Mouse (Mus musculus): ENCODE results near the gene Prpf4b.

The Prpf4b gene

DNA sequence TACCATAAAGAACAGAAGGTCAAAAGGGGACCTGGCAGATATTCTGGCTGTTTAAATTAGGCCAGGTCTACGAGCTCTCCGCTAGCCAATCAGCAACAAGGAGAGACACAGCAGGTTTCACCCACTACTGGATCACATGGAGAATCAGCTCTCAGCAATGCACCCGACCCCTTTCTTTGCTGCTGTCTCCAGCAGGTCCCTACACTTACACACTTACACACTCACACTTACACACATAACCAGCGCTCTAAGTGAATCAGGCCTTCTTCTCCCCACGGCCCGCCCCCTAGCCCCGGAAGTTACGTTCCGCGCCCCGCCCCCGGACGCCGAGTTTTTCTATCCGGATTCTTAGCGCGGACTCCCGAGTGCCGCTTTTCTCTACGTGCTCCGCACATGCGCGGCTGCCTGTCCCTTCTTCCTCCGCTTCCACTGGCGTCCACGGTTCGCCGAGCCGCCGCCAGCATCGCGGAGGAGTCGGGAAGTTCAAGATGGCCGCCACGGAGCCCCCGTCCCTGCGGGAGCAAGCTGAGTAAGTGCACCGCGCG, at the start of gene Prpf4b:
Gene Prpf4b, plus strand, starts transcription at position 137 of the 545 bp plus-strand sequence.
- in situ Hi-C loops (cut with MboI, MseI) = loop anchor here (10.0 kb wide), 1 partner anchor 120 kb away; no protein-coding TSS in a partner anchor

DNA sequence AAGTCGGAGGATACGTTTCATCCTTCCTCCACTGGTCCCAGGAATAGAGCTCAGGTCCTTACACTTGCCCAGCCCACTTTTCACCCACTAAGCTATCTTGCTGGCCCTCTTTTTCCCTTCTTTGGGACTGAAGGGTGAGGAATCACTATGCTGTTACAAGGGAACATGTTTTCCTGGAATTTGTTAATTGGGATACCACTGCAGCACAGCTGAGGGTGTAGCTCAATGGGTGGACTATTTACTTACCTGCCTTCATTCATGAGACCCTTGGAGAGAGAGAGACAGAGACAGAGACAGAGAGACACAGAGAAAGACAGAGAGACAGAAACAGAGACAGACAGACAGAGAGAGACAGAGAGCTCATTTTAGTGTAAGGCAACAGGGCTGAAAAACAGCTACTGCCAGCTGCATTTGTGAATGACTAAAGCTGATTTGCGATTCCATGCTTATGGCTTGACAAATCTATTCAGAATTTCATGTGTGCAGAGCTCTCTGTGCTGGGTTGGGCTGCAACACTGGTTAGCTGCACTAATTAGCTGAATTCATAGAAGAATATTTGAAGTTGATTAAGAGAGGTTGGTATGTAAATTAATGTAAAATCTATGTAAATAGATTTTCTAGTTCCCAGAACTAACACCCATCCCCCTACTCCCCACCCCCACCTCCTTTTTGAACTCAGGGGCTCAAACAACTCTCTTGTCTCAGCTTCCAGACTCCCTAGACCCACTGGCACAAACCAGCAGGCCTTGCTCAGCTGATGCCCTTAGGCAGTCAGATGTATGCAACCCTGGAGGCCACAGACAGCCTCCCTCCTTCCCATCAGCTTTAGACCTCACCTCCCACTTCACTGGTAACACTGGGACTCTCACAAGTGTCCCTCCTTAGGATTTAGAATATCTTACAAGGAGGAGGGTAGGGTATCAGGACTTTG, 48.1 kb upstream of the Prpf4b start:
- in situ Hi-C loops (cut with MboI, MseI) = no loop called here

DNA sequence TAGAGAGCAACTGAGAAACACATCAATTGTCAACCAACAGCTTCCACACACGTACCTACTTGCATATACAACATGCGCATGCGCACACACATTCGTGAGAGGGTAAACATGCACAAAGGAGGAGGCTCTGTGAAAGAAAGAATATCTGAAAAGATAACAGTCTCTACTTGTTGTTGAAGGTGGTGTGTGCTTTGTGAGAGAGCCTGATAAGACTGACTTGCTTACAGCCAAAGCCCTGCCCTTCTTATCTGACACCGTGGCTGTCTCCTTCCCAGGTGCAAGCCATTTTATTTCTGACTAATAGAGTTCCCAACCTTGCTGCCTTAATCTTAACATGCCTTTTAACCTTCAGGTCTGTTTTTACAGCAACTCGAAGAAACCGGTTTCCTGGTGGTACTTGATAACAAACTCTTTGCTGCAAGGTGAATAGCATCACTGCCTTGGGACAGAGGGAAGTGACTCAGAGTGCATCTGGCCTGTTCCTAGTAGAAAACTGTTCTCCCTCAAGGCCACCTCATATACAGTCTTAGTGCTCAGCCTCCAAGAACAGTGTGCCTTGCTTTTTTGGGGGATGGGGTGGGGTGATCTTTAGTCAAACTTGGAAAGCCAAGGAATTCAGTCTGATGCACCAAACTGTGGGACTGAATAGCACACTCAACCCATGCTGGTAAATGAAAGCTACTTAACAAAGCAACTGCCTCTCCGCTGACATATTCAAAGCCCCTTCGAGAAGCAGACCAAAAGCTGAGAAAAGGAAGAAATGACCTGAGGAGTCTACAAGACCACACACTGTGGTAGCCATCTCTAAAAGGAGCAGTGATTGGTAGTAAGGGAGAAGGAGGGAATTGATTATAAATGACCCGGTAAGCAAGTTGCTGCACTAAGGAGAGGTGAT, 46.9 kb upstream of the Prpf4b start:
- in situ Hi-C loops (cut with MboI, MseI) = no loop called here

DNA sequence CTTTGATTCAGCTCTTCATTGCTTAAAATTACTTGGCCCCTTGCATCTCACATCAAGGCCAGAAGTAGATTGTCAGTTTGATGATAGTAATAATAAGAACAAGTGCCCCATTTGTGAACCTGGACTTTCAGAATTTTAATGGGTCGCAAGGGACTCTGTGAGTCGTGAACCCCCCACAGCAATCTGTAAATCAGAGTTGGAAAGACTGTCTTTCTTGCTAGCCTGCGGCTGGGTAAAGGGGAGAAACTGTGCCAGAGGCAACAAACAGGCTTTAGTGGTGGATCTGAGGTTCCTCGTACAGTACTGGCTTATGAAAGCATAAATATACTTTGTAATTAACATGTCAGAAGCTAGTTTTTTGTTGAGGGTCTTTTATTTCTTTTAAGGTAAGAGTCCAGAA, 32.3 kb upstream of the Prpf4b start:
- in situ Hi-C loops (cut with MboI, MseI) = no loop called here

DNA sequence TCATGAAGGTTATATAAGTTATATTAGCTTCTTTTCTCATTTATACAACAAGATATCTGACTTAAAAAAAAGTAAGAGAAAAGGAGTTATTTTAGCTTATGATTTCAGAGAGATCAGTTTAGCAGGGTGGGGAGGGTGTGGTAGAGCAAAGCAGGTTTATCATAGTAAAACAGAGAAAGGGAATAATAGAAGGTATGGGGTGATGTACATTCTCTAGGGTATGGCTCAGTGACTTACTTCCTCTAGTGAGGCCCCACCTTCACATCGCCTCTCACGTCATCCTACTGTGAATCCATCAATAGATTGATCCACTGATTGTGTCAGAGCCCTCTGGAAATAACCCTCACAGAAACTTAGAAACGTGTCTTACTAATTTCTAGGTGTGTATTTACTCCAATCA, 24.3 kb upstream of the Prpf4b start:
- in situ Hi-C loops (cut with MboI, MseI) = no loop called here

DNA sequence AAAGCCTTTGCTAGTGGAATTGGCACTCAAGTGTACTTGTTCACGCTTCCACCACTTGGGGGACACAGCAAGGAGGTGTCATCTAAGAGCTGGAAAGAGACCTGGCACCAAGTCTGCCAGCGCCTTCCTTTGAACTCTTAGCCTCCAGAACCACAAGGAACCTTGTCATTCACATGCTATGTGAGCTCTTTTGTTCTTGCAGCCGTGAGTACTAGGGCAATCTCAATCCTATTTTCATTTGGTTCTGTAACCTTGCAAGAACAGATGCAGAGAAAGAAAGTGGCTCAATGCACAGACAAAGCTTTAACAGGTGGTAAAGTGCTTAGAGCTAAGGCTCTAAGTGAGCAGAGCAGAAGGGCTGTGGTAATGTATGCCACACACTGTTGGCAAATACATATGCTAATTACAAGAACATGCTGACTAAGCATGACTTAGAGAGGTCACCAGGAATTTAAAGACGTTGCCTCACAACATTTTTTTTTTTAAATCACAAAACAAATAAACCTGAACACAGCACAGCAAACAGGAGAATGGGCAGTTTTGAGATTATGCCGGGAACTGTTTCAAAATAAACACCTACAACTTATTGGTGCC, 23.8 kb upstream of the Prpf4b start:
- in situ Hi-C loops (cut with MboI, MseI) = no loop called here

DNA sequence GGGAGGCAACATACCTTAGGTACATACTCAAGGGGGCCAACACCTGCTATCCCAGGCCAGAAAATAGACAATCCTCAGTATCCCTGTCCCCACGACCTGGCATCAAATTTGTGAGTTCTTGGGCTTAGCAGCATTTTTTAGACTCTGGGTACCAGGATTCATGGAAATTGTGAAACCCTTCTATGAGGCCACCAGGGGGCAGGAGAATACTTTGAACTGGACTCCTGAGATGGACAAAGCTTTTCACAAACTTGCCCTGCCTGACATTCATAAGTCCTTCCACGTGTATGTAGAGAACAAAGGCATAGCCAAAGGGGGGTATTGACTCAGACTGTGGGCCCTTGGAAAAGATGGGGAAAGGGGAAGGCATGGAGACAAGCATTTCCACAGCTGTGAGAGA, 17.6 kb upstream of the Prpf4b start:
- in situ Hi-C loops (cut with MboI, MseI) = loop anchor here (5.0 kb wide), 1 partner anchor 205 kb away; the partner anchor contains the start of gene Pxdc1

DNA sequence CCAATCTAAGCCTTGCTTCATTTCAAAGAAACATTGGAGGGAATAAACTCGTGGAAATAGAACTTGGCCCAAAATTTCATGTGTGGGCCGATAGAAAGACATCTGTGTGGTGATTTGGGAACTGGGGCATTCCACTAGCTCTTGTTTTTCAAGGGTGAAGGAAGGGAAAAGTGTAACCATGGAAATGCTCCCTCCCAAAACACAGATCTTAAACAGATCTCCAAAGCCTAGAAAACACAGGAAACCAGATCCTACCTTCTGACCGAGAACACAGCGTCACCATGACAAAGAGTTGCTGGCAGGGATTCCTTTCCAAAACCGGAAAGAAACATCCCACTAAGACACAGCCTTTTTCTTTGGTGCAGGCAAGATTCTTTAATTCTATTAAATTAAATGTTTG, 15.7 kb upstream of the Prpf4b start:
- in situ Hi-C loops (cut with MboI, MseI) = loop anchor here (5.0 kb wide), 1 partner anchor 207 kb away; the partner anchor contains the start of gene Pxdc1

DNA sequence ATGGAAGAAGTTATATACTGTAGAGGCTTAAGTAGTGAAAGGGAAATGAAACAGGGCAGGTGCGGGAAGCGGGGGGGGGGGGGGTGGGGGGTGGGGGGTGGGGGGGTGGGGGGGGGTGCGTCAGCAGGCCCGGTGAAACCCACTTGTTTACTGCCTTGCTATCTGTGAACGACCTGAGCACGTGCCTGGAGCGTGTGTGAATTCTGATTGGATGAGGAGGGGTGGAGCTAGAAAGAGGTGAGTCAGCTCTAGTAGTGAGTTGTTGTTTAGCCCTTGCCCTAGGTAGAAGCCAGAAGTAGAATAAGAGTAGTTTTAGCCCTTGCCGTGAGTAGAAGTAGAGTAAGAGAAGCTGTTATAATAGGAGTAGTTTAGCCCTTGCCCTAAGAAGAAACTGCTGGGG, 13.9 kb upstream of the Prpf4b start:
- in situ Hi-C loops (cut with MboI, MseI) = loop anchor here (10.0 kb wide), 1 partner anchor 676 kb away; no protein-coding TSS in a partner anchor

DNA sequence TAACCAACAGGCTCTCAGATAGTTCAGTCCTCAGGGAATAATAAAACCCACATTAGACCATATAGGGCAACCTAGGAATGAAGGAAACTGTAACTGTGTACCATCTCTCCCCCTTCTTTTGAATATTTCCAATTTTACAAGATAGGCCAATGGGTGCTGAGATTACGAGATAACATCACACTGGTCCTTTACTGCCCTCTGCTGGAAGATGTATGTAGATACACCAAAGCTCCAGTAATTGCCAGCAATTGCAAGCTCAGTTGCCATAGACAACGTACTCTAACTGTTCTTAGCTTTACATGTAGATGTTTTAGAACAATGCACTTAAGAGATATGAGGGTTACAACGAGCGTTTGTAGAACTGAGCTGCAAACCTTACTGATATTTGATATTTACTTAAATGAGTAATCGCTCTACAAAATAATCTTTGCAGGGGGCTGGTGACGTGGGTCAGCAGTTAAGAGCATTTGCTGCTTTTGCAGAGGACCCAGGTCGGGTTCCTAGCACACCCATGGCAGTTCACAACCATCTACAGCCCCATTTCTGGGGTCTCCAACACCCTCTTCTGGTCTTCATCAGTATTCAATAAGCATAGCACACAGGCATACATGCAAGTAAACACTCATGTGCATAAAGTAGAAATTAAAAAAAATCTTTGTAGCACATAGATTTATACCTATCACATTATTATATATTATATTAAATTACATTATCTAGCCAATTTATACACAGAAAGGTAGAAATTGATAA, 10.5 kb upstream of the Prpf4b start:
- in situ Hi-C loops (cut with MboI, MseI) = loop anchor here (10.0 kb wide), 1 partner anchor 680 kb away; no protein-coding TSS in a partner anchor

DNA sequence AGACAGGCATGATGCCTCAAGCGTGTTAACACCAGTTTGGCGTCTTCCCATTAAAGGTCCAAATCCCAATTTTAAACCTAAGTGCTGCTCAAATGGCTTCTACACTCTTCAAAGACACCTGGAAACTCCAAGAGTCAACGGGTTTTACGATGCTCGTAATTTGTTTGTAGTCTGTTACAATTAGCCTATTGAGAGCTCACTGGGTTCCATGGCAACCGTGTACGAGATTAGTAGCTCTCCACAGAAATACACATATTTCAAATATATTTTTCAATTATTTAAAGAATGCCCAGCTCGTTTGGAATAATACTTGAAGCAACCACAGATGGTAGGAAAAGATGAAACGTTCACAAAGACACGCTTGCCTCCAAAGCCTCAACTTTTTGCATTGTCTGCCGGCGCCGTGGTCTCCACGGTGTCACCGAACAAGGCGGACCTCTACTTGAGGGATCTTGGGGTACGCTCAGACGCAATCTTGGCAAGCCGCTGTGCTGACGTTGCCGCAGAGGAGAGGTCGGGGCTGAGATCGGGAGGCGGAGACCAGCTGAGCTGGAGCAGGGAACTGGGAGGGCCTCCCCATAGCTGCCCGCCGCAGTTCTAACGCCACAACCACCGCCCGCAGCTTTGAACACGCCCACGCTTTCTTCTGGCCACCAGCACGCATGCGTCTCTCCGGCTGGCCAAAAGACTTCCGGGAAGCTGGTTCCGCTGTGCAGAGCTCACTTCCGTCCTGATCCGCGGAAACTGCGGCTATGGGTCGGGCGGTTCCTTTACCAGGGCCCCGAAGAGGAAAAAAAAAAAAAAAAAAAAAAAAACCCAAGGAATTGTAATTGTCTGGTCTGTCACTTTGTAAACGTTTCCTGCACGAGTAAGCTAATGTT, 1.1 kb upstream of the Prpf4b start:
- in situ Hi-C loops (cut with MboI, MseI) = loop anchor here (10.0 kb wide), 1 partner anchor 121 kb away; no protein-coding TSS in a partner anchor

DNA sequence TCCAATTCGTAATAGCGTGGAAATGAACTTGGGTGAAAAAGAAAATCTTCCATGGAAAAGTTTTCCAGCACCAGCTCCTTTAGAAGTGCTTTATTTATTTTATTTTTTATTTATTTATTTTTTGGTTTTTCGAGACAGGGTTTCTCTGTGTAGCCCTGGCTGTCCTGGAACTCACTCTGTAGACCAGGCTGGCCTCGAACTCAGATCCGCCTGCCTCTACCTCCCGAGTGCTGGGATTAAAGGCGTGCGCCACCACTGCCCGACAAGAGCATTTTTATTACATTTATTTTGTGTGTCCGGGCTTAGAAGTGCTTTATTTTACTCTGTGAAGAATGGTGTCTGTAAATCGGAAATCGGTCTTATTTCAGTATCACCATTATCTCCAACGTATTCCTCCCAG, 366 bp upstream of the Prpf4b start:
- in situ Hi-C loops (cut with MboI, MseI) = loop anchor here (10.0 kb wide), 1 partner anchor 120 kb away; no protein-coding TSS in a partner anchor

DNA sequence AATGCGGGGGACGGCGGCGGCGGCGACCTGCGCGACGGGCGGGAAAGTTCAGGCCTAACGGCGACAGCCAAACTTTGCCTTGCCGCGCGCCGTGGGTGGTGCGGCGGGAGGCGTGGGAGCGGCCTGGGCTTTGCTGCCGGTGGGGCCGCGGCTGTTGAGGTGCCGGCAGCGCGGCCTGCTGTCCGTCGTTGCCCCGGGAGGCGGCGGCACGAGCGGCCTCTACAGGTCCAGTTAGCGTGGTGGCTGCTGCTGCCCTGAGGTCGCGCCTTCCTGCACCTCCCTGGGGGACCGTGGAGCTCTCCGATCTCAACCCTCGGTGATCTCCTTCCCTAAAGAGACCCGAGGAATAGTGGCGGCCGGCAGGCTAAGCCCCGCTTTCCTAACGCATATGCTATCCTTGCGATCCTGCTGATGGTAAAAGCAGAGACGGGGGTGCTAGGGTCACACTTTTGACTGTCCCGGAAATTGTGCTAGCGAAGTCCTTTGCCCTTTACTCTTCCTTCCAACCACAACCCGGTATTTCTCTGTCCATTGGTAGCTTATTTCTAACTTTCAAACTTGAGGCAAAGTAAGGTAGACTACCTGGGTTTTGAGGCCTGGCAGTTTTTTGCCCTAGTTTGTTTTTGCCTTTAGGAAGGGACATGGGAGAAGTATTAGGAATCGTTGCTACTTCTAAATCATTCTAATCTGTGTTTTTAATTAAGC, 791 bp downstream of the Prpf4b start:
- in situ Hi-C loops (cut with MboI, MseI) = loop anchor here (10.0 kb wide), 1 partner anchor 119 kb away; no protein-coding TSS in a partner anchor

DNA sequence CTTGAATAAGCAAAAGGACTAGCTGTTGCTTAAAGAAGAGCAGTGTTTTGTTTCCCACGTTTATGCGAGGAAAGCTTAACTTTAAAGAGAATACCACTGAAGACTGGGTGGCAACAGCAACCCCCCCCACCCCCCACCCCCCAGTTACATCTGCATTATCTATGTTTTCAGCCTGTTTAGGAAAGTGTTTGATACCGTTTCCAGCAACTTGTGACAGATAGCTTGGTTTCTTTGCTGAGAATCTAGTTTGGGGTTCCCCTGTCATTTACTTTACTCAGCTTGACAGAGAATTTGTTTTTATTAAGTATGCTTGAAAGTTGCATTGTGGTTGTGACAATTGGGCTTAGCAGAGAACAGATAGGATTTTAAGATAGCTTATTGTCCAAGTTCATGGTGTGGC, 1.4 kb downstream of the Prpf4b start:
- in situ Hi-C loops (cut with MboI, MseI) = loop anchor here (10.0 kb wide), 1 partner anchor 118 kb away; no protein-coding TSS in a partner anchor

DNA sequence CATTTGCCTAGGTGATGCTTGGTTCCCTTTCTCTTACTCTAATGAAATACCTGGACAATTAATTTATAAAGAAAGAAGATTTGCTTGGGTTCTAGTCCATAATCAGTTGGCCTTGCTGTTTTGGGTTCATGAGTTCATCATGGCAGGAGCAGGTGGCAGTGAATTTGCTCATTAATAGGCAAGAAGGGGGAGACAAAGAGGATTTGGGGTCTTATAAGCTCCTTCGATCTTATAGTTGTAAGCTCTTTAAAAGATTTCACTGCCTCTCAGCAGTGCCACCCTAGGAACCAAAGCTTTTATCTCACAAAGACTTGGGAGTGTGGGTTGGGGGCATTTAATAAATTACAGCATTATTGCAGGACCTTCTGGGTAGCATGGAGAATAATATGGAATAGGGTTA, 17.8 kb downstream of the Prpf4b start:
- in situ Hi-C loops (cut with MboI, MseI) = no loop called here

DNA sequence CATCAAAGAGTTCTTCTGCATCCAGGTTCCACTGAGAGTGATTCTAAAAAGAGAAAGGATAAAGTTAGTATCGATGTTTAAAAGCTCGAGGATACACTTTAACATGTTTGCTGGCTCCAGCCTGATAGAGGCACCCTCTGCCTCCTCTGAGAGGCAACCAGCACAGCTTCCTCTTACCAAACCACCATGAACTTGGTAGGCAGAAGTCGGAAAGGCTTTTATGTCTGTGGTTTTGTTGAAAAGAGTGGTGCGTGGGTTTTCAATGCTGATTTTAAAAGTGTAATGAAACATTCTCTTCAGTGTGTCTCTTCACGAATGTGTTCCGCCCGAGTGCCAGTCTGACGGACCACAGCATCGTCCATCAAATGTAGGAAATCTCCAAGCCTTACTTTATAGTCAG, 39.5 kb downstream of the Prpf4b start:
- in situ Hi-C loops (cut with MboI, MseI) = no loop called here

DNA sequence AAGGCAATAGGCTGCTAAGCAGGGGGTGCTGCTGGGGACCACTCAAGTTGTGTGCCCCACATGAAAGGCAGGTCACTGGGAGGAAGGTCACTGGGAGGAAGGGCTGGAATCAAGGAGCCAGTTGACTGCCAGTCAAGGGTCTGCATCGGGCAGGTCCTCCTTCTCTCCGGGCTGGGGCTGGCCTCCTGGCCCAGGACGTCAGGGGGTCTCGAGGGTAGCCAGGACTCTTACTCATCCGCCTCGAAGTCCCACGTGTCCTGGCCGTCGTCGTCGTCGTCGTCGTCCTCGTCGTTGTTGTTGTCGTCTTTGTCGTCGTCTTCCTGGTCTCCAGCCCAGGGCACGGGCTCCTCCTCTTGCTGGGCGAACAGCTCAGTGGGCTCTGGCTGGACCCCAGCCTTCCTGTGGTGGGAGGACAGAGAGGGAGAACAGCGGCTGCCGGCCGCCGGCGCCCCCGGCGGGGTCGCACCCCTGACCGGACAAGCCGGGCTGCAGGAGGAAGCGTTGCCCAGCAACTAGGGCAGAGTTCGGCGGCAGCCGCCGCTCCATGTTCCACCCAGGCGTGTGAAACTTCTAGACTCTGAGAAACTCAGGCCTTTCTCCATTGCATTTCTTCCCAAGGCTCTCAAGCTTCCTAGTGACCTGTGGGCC, 41.5 kb downstream of the Prpf4b start:
- in situ Hi-C loops (cut with MboI, MseI) = no loop called here

DNA sequence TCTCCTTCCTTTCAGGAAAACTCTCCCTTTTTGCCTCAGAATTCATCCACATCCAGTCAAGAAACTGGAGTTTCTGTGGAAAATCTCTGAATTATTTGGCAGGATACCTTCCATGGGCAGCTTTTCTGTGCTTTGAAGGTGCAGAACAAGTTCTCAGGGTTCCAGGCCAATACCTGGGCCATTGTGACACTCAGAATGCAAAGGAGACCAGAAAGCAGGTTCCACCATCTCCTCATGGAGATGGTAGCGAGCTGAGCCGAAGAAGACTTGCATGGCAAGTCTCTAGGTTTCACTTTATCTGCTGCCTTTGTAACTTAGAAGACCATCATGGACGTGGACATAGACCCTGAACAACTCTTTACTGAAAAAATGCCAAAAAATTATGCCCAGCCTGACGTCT, 49.1 kb downstream of the Prpf4b start, which contains the start of the genes Fam217a and 4933417A18Rik:
Gene Fam217a, minus strand, starts transcription at position 101 of the 400 bp plus-strand sequence.
Gene 4933417A18Rik, plus strand, starts transcription at position 200 of the 400 bp plus-strand sequence.
- in situ Hi-C loops (cut with MboI, MseI) = no loop called here

Data from T-helper 1 cell (primary cell).